18 mouse cellular contexts compared by ENCODE assay signal in genomic region chr11:57162931-57163330, GRCm38 (mm10).
"Had no signal": no experiment of that assay in that cellular context is flagged by ENCODE, and none has a peak within 500 bp of the region (broad histone marks: within the 10 kb centered on the region; RNA-seq: fewer than 3 reads in every experiment).

No protein-coding gene starts in this region.

- H3K4me1 ChIP-seq: heart, embryonic 10.5 days; heart, embryonic 12.5 days; hindbrain, embryonic 10.5 days; hindbrain, embryonic 12.5 days; intestine, embryonic 15.5 days; limb, embryonic 10.5 days; liver, embryonic 13.5 days; liver, embryonic 15.5 days had no signal

- H3K4me3 ChIP-seq: gastrocnemius, adult 2 months; heart, embryonic 10.5 days; heart, embryonic 12.5 days; hindbrain, embryonic 10.5 days; hindbrain, embryonic 12.5 days; intestine, embryonic 15.5 days; limb, embryonic 10.5 days; limb, embryonic 12.5 days; liver, embryonic 13.5 days; liver, embryonic 15.5 days had no signal

- H3K27ac ChIP-seq: gastrocnemius, adult 2 months; heart, embryonic 10.5 days; hindbrain, embryonic 10.5 days; hindbrain, embryonic 12.5 days; hindbrain, embryonic 14.5 days; intestine, embryonic 15.5 days; limb, embryonic 10.5 days; limb, embryonic 12.5 days; liver, embryonic 13.5 days; liver, embryonic 15.5 days had no signal

- DNase-seq: gastrocnemius, adult 2 months; gastrocnemius, postnatal 10 days; gastrocnemius, postnatal 25 days; heart, postnatal 4 days; kidney, adult 18-20 months; kidney, adult 8-10 months; kidney, postnatal 25 days; liver; liver, embryonic 13.5 days had no signal
